Mouse (Mus musculus): ENCODE measurements around the gene Gucy2g.

DNA sequence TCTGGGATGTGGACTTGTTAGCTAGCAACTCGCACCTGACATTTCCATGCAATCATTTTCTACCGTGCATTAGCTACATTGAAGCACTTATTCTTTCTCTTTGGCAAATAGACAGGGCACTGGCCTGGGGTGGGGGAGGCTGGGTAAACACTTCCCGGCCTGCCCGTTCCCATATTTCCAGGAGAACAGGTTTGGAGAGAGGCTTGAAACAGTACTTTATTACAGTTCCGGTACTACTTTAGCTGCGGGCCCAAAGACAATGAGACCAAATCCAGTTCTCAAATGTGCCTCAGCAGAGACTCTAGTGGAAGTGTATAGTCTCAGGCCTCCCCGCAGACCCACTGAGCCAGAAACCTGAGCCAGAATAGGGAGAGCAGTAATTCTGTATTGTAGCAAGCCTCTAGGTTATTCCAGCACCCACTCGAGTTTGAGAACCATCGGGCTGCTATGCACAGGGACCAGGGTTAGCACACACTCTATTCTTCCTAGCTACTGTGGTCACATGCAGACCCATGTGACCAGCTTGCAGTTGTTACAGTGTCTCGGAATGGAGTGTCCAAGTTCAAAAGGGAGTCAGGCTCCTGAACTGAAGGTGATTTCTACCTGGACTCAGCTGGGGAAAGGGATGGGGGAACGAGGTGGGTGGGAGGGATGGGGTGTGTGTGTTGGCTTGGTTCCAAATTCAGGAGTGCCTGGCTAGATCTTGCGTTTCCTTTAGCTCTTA is 27.3 kb downstream of the Gucy2g start:
- no peak for TF ChIP-seq CTCF (conservative IDR thresholded peaks at IDR 0.05; ENCODE audit: insufficient read depth, insufficient read length, low read depth, low read length)
- no peak for TF ChIP-seq POLR2A (IDR thresholded peaks at IDR 0.05; ENCODE audit: low read depth, low read length)
